Mouse (Mus musculus) neural tube, embryonic 15.5 days (tissue): ENCODE results near the gene Mgat5. TPM values are rescaled to one million over a fixed set of nuclear protein-coding genes. Genes with fewer than 3 reads are reported as not detected.

Experiments used
- ATAC-seq: fragments of 200-750 bp; cut with Nextera tagmentation; 2 replicates; pipeline ENCODE4 v1.8.0; 2017; ENCODE audit warnings: mild to moderate bottlenecking, moderate TSS enrichment, moderate library complexity; ENCODE audit not compliant: low FRiP score
- H3K27ac ChIP-seq: fragments of 300-500 bp; sonication (generic); replicated peaks from 2 replicates; pipeline ENCODE4 v1.5.1; 2015; ENCODE audit warnings: mild to moderate bottlenecking, inconsistent platforms
- H3K27me3 ChIP-seq: fragments of 300-500 bp; sonication (generic); replicated peaks from 2 replicates; pipeline ENCODE4 v1.6.1; 2015; ENCODE audit warnings: inconsistent platforms
- H3K36me3 ChIP-seq: fragments of 300-500 bp; sonication (generic); 2 replicates; pipeline ENCODE4 v1.6.1; 2015; ENCODE audit warnings: inconsistent platforms
- H3K4me1 ChIP-seq: fragments of 300-500 bp; sonication (generic); 2 replicates; pipeline ENCODE4 v1.6.1; 2015; ENCODE audit warnings: inconsistent platforms
- H3K4me2 ChIP-seq: fragments of 300-500 bp; sonication (generic); 2 replicates; pipeline ENCODE4 v1.6.1; 2015; ENCODE audit warnings: inconsistent platforms, mild to moderate bottlenecking, moderate library complexity
- H3K4me3 ChIP-seq: fragments of 300-500 bp; sonication (generic); replicated peaks from 2 replicates; pipeline ENCODE4 v1.5.1; 2015; ENCODE audit warnings: mild to moderate bottlenecking, inconsistent platforms
- H3K9ac ChIP-seq: fragments of 300-500 bp; sonication (generic); replicated peaks from 2 replicates; pipeline ENCODE4 v1.6.1; 2015; ENCODE audit warnings: mild to moderate bottlenecking, inconsistent platforms
- H3K9me3 ChIP-seq: fragments of 300-500 bp; sonication (generic); replicated peaks from 2 replicates; pipeline ENCODE4 v1.6.1; 2016; ENCODE audit warnings: inconsistent platforms
- WGBS: fragments of 180-500 bp; shearing (Covaris S2); methylation state at CpG from one replicate; pipeline ENCODE4 v1.1.7; 2015; ENCODE audit warnings: mixed read lengths; 5-methylcytosine and 5-hydroxymethylcytosine counted together
- polyA plus RNA-seq: library from polyadenylated mRNA; unstranded; fragments of >200 nt; fragmentation: Nextera tagmentation; extraction: Ambion mirVana; gene quantifications from 2 replicates; pipeline ENCODE4 v1.2.1, GENCODE M21; 2015

Gene Mgat5
- polyA plus RNA-seq, 1 experiment from 2014 or later = 13.3 TPM

GRCm38 (mm10) chr1:127242888-127243588, 38.2 kb downstream of the Mgat5 start:
- 71% methylated on average over 6 of the region's 6 CpGs for WGBS
- Histone ChIP-seq H3K36me3 (no peaks in the 10 kb centered on the region), H3K4me1 (peaks cover 31% of the 10 kb centered on the region), H3K9ac (no peak overlapping the region), H3K9me3 (no peaks in the 10 kb centered on the region), H3K27me3 (no peaks in the 10 kb centered on the region), H3K4me3 (no peak overlapping the region), H3K27ac (no peak overlapping the region), H3K4me2 (no peak overlapping the region)
- no peak for ATAC-seq

- no peak overlapping the region for H3K4me2 ChIP-seq
- WGBS = 91% methylated on average over 11 of the region's 11 CpGs
- H3K36me3 ChIP-seq = no peaks in the 10 kb centered on the region
- H3K9ac ChIP-seq = no peak overlapping the region
- no peak for ATAC-seq
- no peak overlapping the region for H3K27ac ChIP-seq
- no peaks in the 10 kb centered on the region for H3K9me3 ChIP-seq
- H3K4me1 ChIP-seq = peaks cover 23% of the 10 kb centered on the region
- H3K27me3 ChIP-seq = no peaks in the 10 kb centered on the region
- no peak overlapping the region for H3K4me3 ChIP-seq
Measured at GRCm38 (mm10) chr1:127244054-127244770, 39.4 kb downstream of the Mgat5 start.

- no peak for ATAC-seq
- Histone ChIP-seq H3K27me3 (no peaks in the 10 kb centered on the region), H3K9me3 (no peaks in the 10 kb centered on the region), H3K4me3 (no peak overlapping the region), H3K9ac (no peak overlapping the region), H3K27ac (no peak overlapping the region), H3K4me1 (peaks cover 10% of the 10 kb centered on the region; the same call in 1 of the 2 replicates), H3K4me2 (no peak overlapping the region), H3K36me3 (no peaks in the 10 kb centered on the region)
- 91% methylated on average over 6 of the region's 6 CpGs for WGBS
Measured at GRCm38 (mm10) chr1:127246158-127246557, 41.3 kb downstream of the Mgat5 start.

- 0 out of 2 replicates have a peak, but pooled peaks cover 5% of the 10 kb centered on the region for H3K4me1 ChIP-seq
- WGBS = 79% methylated on average over 1 of the region's 1 CpGs
- ATAC-seq = no peak
- H3K9ac ChIP-seq = no peak overlapping the region
- no peak overlapping the region for H3K4me2 ChIP-seq
- H3K4me3 ChIP-seq = no peak overlapping the region
- no peaks in the 10 kb centered on the region for H3K27me3 ChIP-seq
- H3K9me3 ChIP-seq = no peaks in the 10 kb centered on the region
- no peaks in the 10 kb centered on the region for H3K36me3 ChIP-seq
- no peak overlapping the region for H3K27ac ChIP-seq
Measured at GRCm38 (mm10) chr1:127248433-127248832, 43.6 kb downstream of the Mgat5 start.

- no peak overlapping the region for H3K27ac ChIP-seq
- H3K27me3 ChIP-seq = no peaks in the 10 kb centered on the region
- no peak overlapping the region for H3K4me2 ChIP-seq
- ATAC-seq = no peak
- no peaks in the 10 kb centered on the region for H3K9me3 ChIP-seq
- H3K9ac ChIP-seq = no peak overlapping the region
- H3K4me3 ChIP-seq = no peak overlapping the region
- 0 out of 2 replicates have a peak, but pooled peaks cover 5% of the 10 kb centered on the region for H3K4me1 ChIP-seq
- no peaks in the 10 kb centered on the region for H3K36me3 ChIP-seq
Measured at GRCm38 (mm10) chr1:127249621-127250020, 44.8 kb downstream of the Mgat5 start.

GRCm38 (mm10) chr1:127250313-127250712, 45.5 kb downstream of the Mgat5 start:
- Histone ChIP-seq H3K4me1 (0 out of 2 replicates have a peak, but pooled peaks cover 5% of the 10 kb centered on the region), H3K4me3 (no peak overlapping the region), H3K27ac (no peak overlapping the region), H3K36me3 (0 out of 2 replicates have a peak, but pooled peaks cover 2% of the 10 kb centered on the region), H3K9ac (no peak overlapping the region), H3K27me3 (no peaks in the 10 kb centered on the region), H3K4me2 (no peak overlapping the region), H3K9me3 (no peaks in the 10 kb centered on the region)
- no peak for ATAC-seq

GRCm38 (mm10) chr1:127251751-127252150, 46.9 kb downstream of the Mgat5 start:
- no peak for ATAC-seq
- Histone ChIP-seq H3K36me3 (0 out of 2 replicates have a peak, but pooled peaks cover 4% of the 10 kb centered on the region), H3K4me3 (no peak overlapping the region), H3K9ac (no peak overlapping the region), H3K27ac (no peak overlapping the region), H3K9me3 (no peaks in the 10 kb centered on the region), H3K27me3 (no peaks in the 10 kb centered on the region), H3K4me2 (no peak overlapping the region), H3K4me1 (no peaks in the 10 kb centered on the region)
- 92% methylated on average over 7 of the region's 7 CpGs for WGBS

GRCm38 (mm10) chr1:127257005-127257404, 52.2 kb downstream of the Mgat5 start:
- H3K4me1 ChIP-seq = peaks cover 11% of the 10 kb centered on the region
- H3K27ac ChIP-seq = no peak overlapping the region
- H3K4me3 ChIP-seq = no peak overlapping the region
- no peaks in the 10 kb centered on the region for H3K9me3 ChIP-seq
- H3K36me3 ChIP-seq = 0 out of 2 replicates have a peak, but pooled peaks cover 4% of the 10 kb centered on the region
- no peak for ATAC-seq
- no peak overlapping the region for H3K4me2 ChIP-seq
- H3K9ac ChIP-seq = no peak overlapping the region
- WGBS = 97% methylated on average over 8 of the region's 8 CpGs
- H3K27me3 ChIP-seq = no peaks in the 10 kb centered on the region

- ATAC-seq = no peak
- Histone ChIP-seq H3K9ac (no peak overlapping the region), H3K9me3 (no peaks in the 10 kb centered on the region), H3K27me3 (no peaks in the 10 kb centered on the region), H3K36me3 (0 out of 2 replicates have a peak, but pooled peaks cover 4% of the 10 kb centered on the region), H3K4me3 (no peak overlapping the region), H3K4me1 (peaks cover 18% of the 10 kb centered on the region), H3K4me2 (no peak overlapping the region), H3K27ac (no peak overlapping the region)
- WGBS = 76% methylated on average over 4 of the region's 4 CpGs
Measured at GRCm38 (mm10) chr1:127259669-127260068, 54.9 kb downstream of the Mgat5 start.

- Histone ChIP-seq H3K36me3 (no peaks in the 10 kb centered on the region), H3K9ac (no peak overlapping the region), H3K4me2 (no peak overlapping the region), H3K27ac (no peak overlapping the region; the same call in 1 of the 2 replicates), H3K4me3 (no peak overlapping the region), H3K27me3 (no peaks in the 10 kb centered on the region), H3K9me3 (no peaks in the 10 kb centered on the region), H3K4me1 (peaks cover 18% of the 10 kb centered on the region)
- WGBS = 40% methylated on average over 6 of the region's 6 CpGs
- ATAC-seq = no peak
Measured at GRCm38 (mm10) chr1:127260969-127261368, 56.2 kb downstream of the Mgat5 start.

GRCm38 (mm10) chr1:127262170-127262837, 57.5 kb downstream of the Mgat5 start:
- Histone ChIP-seq H3K9me3 (no peaks in the 10 kb centered on the region), H3K4me1 (peaks cover 18% of the 10 kb centered on the region), H3K4me2 (no peak overlapping the region), H3K9ac (no peak overlapping the region), H3K4me3 (no peak overlapping the region), H3K27ac (no peak overlapping the region), H3K36me3 (no peaks in the 10 kb centered on the region), H3K27me3 (no peaks in the 10 kb centered on the region)
- WGBS = 58% methylated on average over 13 of the region's 13 CpGs
- peak; percentile 58; the same call in 1 of the 2 replicates for ATAC-seq
